Mouse (Mus musculus) heart, embryonic 10.5 days (tissue): Measurements from ENCODE around the gene Pex14. TPM values are rescaled to one million over a fixed set of nuclear protein-coding genes. Genes with fewer than 3 reads are reported as not detected.
A peak's percentile ranks its signal among the peaks of the same experiment; 100 is the strongest.

Experiments
- DNase-seq: peaks from one replicate; pipeline ENCODE4 v3.0.0-alpha.2; 2017; ENCODE audit warnings: low spot score
- H3K27ac ChIP-seq: fragments of 300-500 bp; sonication (generic); 2 replicates; pipeline ENCODE4 v1.5.1; 2016; ENCODE audit warnings: mild to moderate bottlenecking
- H3K27me3 ChIP-seq: fragments of 300-500 bp; sonication (generic); 2 replicates; pipeline ENCODE4 v1.6.1; 2016; ENCODE audit warnings: mild to moderate bottlenecking; ENCODE audit not compliant: poor library complexity, insufficient read depth, severe bottlenecking
- H3K36me3 ChIP-seq: fragments of 300-500 bp; sonication (generic); 2 replicates; pipeline ENCODE4 v1.6.1; 2016; ENCODE audit warnings: mild to moderate bottlenecking, moderate library complexity
- H3K4me1 ChIP-seq: fragments of 300-500 bp; sonication (generic); 2 replicates; pipeline ENCODE4 v1.6.1; 2016; ENCODE audit warnings: mild to moderate bottlenecking
- H3K4me3 ChIP-seq: fragments of 300-500 bp; sonication (generic); 2 replicates; pipeline ENCODE4 v1.5.1; 2016; ENCODE audit warnings: mild to moderate bottlenecking, moderate library complexity
- H3K9me3 ChIP-seq: fragments of 300-500 bp; sonication (generic); 2 replicates; pipeline ENCODE4 v1.6.1; 2016; ENCODE audit warnings: mild to moderate bottlenecking, moderate library complexity
- WGBS: fragments of 180-500 bp; shearing (Covaris S2); methylation state at CpG from one replicate; pipeline ENCODE4 v1.1.7; 2016; 5-methylcytosine and 5-hydroxymethylcytosine counted together
- polyA plus RNA-seq: library from polyadenylated mRNA; unstranded; fragments of >200 nt; fragmentation: Nextera tagmentation; extraction: Ambion mirVana; gene quantifications from 2 replicates; pipeline ENCODE4 v1.2.1, GENCODE M21; 2016

Pex14 gene
- polyA plus RNA-seq, 1 experiment from 2014 or later = 59.7 TPM

GRCm38 (mm10) chr4:148912134-148912533 lies 187.5 kb downstream of the Pex14 start:
- H3K27ac ChIP-seq = peak overlapping the region; percentile 85
- 22% methylated on average over 7 of the region's 7 CpGs for WGBS
- peaks cover 100% of the 10 kb centered on the region for H3K4me1 ChIP-seq
- 0 out of 2 replicates have a peak, but pooled peaks cover under 1% of the 10 kb centered on the region for H3K27me3 ChIP-seq
- peak overlapping the region; percentile 20; the same call in 1 of the 2 replicates for H3K4me3 ChIP-seq
- H3K36me3 ChIP-seq = no peaks in the 10 kb centered on the region; the same call in 1 of the 2 replicates
- no peak for DNase-seq
- no peaks in the 10 kb centered on the region for H3K9me3 ChIP-seq

Other genes starting within 250 kb of the Pex14 start
- gene Dffa, start 4.3 kb upstream of the Pex14 start, polyA plus RNA-seq = 43.4 and 48.9 TPM in 2 replicates
- 0.28 TPM in 1 of 2 replicates, not detected in the other for gene Cort, start 26.9 kb upstream of the Pex14 start, polyA plus RNA-seq
- 29.7 and 38.6 TPM in 2 replicates for gene Cenps, start 37.8 kb upstream of the Pex14 start, polyA plus RNA-seq
- gene Pgd, start 66.9 kb upstream of the Pex14 start, polyA plus RNA-seq = 116 and 133 TPM in 2 replicates
- gene Kif1b, start 207.8 kb upstream of the Pex14 start, polyA plus RNA-seq = 44.8 and 56.6 TPM in 2 replicates